Mouse (Mus musculus) thymus, postnatal 4 days (tissue): ENCODE results near the gene Hdx.

Experiments
- DNase-seq: peaks from one replicate; pipeline ENCODE4 v3.0.0; 2021

Gene Hdx

DNA sequence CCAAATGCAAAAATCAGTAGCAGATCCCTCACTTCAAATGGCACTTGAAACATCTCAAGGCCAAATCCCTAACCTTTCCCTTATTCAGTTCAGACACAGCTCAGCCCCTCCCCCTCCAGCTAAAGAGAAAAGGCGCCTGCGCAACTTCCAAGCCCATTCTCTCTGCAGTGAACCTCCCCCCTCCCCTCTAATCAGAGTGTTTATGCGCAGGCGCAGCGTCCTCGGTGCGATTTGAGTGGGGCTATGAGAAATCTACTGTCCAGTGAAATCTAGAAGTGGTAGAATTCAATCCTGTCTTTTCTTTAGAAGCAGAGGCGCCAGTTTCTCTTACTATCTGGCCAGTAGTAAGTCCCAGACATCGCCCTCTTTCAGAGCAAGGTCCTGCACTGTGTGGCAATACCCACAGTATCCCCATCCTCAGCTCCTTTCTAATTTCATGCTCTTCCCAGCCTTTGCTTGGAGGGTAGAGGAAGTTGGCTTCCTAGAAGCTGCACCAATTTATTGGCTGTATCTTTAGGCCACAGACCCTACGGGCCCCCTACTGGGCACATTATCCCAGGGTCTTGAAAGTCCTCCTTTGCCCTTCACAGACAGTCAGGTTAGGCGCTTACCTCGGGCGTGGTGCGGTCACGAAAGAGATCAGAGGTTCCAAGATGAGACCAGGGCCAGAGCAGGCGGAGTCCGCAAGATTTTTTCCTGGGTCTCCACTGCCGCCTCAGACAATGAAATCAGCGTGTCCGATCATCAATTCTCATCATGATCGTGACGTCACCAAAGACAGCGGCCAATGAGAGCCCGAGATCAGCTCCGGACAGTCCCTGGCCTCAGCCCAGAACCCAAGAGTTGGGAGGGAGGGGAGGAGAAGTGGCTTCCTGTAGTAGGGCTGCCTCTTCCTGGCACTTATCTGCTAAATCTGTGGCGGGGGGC, at the start of gene Hdx:
TSS of gene Hdx (minus strand) at position 724 of the 927 bp plus-strand sequence.
- peak; percentile 14 for DNase-seq

- no peak for DNase-seq
Measured at GRCm38 (mm10) chrX:111685665-111686064, 11.2 kb downstream of the Hdx start.

GRCm38 (mm10) chrX:111671685-111672084, 25.2 kb downstream of the Hdx start:
- no peak for DNase-seq

GRCm38 (mm10) chrX:111660381-111660780, 36.5 kb downstream of the Hdx start:
- no peak for DNase-seq

DNA sequence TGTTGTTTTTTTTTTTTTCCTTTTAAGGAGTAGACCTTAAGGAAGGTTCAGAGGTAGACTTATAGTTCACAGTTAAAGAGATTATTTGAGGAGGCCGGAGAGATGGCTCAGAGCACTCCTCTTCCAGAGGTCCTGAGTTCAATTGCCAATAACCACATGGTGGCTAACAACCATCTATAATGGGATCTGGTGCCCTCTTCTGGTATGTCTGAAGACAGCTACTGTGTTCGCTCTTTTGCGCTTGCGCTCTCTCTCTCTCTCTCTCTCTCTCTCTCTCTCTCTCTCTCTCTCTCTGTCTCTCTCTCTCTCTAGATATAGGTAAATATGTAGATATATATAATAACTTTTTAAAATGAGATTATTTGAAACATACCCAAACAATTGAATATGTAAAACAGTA, 38.2 kb downstream of the Hdx start:
- DNase-seq, result no peak

DNA sequence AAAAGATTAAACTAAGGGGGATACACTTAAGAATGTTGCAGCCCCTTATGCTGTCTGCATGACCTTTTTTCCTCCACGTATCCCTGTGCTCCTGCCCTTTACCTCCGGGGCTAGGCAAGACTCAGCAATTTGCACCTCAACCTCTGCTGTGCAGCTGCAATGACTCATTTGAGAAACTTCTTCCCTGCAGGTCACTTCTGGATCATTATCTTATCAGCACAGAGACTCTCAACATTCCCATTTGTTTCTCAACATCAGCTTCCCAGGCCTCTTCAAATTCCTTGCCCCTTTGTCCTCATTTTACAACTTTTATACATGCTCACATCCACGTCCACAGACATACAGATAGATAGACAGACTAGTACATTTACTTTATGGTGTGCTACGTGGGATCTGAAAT, 51.9 kb downstream of the Hdx start:
- no peak for DNase-seq

DNA sequence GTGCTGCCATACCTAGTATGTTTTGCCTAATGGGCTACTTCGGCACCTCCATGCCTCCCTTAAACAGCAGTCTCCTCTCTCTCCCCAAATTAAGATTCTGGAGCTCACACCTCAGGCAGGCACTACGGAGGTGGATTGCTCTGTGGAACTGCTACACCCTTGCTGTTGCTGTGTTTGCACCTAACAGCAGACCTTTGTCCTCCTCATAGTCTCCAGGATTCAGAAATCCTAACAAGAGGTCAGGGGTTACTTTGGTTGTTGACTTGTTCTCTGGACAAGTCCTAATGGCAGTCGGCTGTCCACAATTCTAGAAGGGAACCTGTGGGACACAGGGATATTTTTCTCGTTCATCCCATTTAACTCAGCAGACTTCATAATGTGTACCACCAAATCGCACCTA, 56.3 kb downstream of the Hdx start:
- no peak for DNase-seq

DNA sequence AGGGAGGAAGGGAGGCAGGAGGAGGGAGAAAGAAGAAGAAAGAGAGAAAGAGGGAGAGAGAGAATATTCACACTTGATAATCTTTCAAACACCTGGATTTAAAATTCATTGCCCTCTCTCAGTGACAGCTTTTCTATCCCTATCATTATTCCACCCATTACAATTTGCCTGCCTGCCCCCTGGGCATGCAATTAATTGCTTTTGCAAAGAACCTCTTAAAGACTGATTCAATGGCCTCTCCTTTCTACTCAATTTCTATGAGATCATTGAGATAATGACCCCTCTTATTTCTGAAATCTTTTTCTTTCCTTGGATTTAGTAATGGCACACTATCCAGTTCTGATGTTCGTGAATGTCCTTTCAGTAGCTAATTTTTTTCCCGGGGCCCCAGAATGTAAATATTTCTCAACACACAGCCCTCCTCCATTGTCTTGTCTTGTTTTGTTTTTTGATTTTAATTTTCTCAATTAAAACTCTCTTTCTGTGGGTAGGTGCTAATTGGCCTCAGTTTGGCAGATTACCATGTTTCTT, 99.2 kb downstream of the Hdx start:
- DNase-seq, result no peak

- DNase-seq, result no peak
Measured at GRCm38 (mm10) chrX:111587616-111588015, 109.3 kb downstream of the Hdx start.

- DNase-seq, result no peak
Measured at GRCm38 (mm10) chrX:111577044-111577443, 119.8 kb downstream of the Hdx start.

DNA sequence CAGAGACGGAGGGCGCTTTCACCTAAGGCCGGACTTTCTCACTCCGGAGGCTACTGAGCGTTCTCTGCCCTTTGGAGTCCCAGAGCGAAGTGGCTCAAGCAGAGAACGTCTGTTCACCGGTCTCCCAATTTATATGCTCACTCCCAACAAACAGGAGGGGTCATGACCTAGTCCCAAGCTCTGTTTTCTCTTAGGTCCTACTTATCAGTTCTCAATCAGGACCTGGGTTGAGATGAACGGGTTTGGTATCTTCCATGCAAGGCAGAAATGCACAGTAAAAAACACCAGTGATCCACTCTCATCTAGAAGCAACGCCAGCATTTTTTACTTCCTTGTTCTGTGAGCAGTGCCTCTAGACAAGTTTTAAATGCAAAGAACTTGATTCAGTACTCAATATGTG, 159.0 kb downstream of the Hdx start, which contains the start of gene Rps6ka6:
TSS of gene Rps6ka6 (minus strand) at position 101 of the 400 bp plus-strand sequence.
- DNase-seq, result no peak
